Mouse (Mus musculus) gastrocnemius, postnatal 10 days (tissue): ENCODE measurements around the gene Rrn3. TPM values are rescaled to one million over a fixed set of nuclear protein-coding genes. Genes with fewer than 3 reads are reported as not detected.
"Not testable (repeated sequence)": the region's sequence is repeated elsewhere in the genome, so short reads cannot be mapped to it uniquely, and the experiment has no call there.

Experiments
- DNase-seq: peaks from one replicate; pipeline ENCODE4 v3.0.0; 2021; ENCODE audit warnings: mixed read lengths
- total RNA-seq, 2 experiments: library from RNA; stranded (reverse); gene quantifications; 2 replicates each; pipeline ENCODE4 v1.2.3; 2021

The Rrn3 gene
- total RNA-seq, 2 experiments from 2014 or later = 26.7 to 28.0 TPM

- no peak for DNase-seq
Measured at GRCm38 (mm10) chr16:13781216-13781615, 708 bp downstream of the Rrn3 start.

- no peak for DNase-seq
Measured at GRCm38 (mm10) chr16:13785932-13786331, 5.4 kb downstream of the Rrn3 start.

GRCm38 (mm10) chr16:13793441-13793840, 12.9 kb downstream of the Rrn3 start:
- not testable (repeated sequence) for DNase-seq

- no peak for DNase-seq
Measured at GRCm38 (mm10) chr16:13796746-13797175, 16.3 kb downstream of the Rrn3 start.

- DNase-seq = no peak
Measured at GRCm38 (mm10) chr16:13801231-13801630, 20.7 kb downstream of the Rrn3 start.

- DNase-seq = no peak
Measured at GRCm38 (mm10) chr16:13804666-13805065, 24.2 kb downstream of the Rrn3 start.

GRCm38 (mm10) chr16:13807616-13808015, 27.1 kb downstream of the Rrn3 start:
- DNase-seq = no peak

- DNase-seq = no peak
Measured at GRCm38 (mm10) chr16:13808410-13808809, 27.9 kb downstream of the Rrn3 start.

- no peak for DNase-seq
Measured at GRCm38 (mm10) chr16:13812152-13812551, 31.6 kb downstream of the Rrn3 start.

GRCm38 (mm10) chr16:13813200-13813599, 32.7 kb downstream of the Rrn3 start:
- DNase-seq = no peak

- DNase-seq = peak; percentile 98
Measured at GRCm38 (mm10) chr16:13818560-13819393, 38.3 kb downstream of the Rrn3 start, which contains the start of gene Ntan1. TSS of gene Ntan1 (plus strand) at chr16:13818845.

- no peak for DNase-seq
Measured at GRCm38 (mm10) chr16:13819394-13819743, 38.9 kb downstream of the Rrn3 start.

- no peak for DNase-seq
Measured at GRCm38 (mm10) chr16:13819806-13820500, 39.4 kb downstream of the Rrn3 start.

- no peak for DNase-seq
Measured at GRCm38 (mm10) chr16:13820771-13821170, 40.3 kb downstream of the Rrn3 start.

- DNase-seq = no peak
Measured at GRCm38 (mm10) chr16:13825781-13826490, 45.4 kb downstream of the Rrn3 start.

GRCm38 (mm10) chr16:13826511-13826910, 46.0 kb downstream of the Rrn3 start:
- DNase-seq = no peak

GRCm38 (mm10) chr16:13830444-13830843, 49.9 kb downstream of the Rrn3 start:
- no peak for DNase-seq

GRCm38 (mm10) chr16:13831606-13832005, 51.1 kb downstream of the Rrn3 start:
- no peak for DNase-seq

GRCm38 (mm10) chr16:13834382-13834781, 53.9 kb downstream of the Rrn3 start:
- no peak for DNase-seq

GRCm38 (mm10) chr16:13840056-13840455, 59.5 kb downstream of the Rrn3 start:
- DNase-seq = no peak

- DNase-seq = no peak
Measured at GRCm38 (mm10) chr16:13840956-13841355, 60.4 kb downstream of the Rrn3 start.

GRCm38 (mm10) chr16:13845031-13845430, 64.5 kb downstream of the Rrn3 start:
- DNase-seq = no peak

GRCm38 (mm10) chr16:13846675-13847074, 66.2 kb downstream of the Rrn3 start:
- DNase-seq = no peak
